Mouse (Mus musculus) ES-E14 (cell line): Measurements from ENCODE around the gene Alox5. TPM values are rescaled to one million over a fixed set of nuclear protein-coding genes. Genes with fewer than 3 reads are reported as not detected.

Experiments used
- DNase-seq: peaks from one replicate; pipeline ENCODE4 v3.0.0-alpha.2; 2013; ENCODE audit warnings: low read depth, low spot score
- H3K27ac ChIP-seq: 2 replicates; pipeline ENCODE4 v1.5.1; 2012; ENCODE audit warnings: low read depth, mild to moderate bottlenecking, low read length, moderate library complexity, mixed read lengths; ENCODE audit not compliant: poor library complexity, insufficient read depth, severe bottlenecking
- H3K36me3 ChIP-seq: 2 replicates; pipeline ENCODE4 v1.6.1; 2012; ENCODE audit warnings: mild to moderate bottlenecking, low read length, moderate library complexity, mixed read lengths; ENCODE audit not compliant: control insufficient read depth, poor library complexity, insufficient read depth, severe bottlenecking
- H3K4me1 ChIP-seq, 2 experiments: fragments of 150-350 bp in 1 of 2; sonication (generic) in 1 of 2; 2 replicates each; pipeline ENCODE4 v1.6.1; 2012; ENCODE audit warnings: low read length in 2 of 2, mild to moderate bottlenecking in 1 of 2, mixed read lengths in 1 of 2; ENCODE audit not compliant: control insufficient read depth in 2 of 2, insufficient read depth in 2 of 2, poor library complexity in 1 of 2
- H3K4me3 ChIP-seq, 2 experiments: fragments of 150-350 bp in 1 of 2; sonication (generic) in 1 of 2; 2 replicates each; pipeline ENCODE4 v1.5.1; 2012; ENCODE audit warnings: low read length in 2 of 2, low read depth in 1 of 2, mild to moderate bottlenecking in 1 of 2, mixed read lengths in 1 of 2; ENCODE audit not compliant: insufficient read depth in 1 of 2, poor library complexity in 1 of 2, severe bottlenecking in 1 of 2
- H3K9ac ChIP-seq: 2 replicates; pipeline ENCODE4 v1.6.1; 2012; ENCODE audit warnings: low read depth, mild to moderate bottlenecking, low read length, mixed read lengths; ENCODE audit not compliant: poor library complexity, insufficient read depth, severe bottlenecking
- H3K9me3 ChIP-seq: fragments of 150-350 bp; sonication (generic); 2 replicates; pipeline ENCODE4 v1.6.1; 2012; ENCODE audit warnings: low read depth, mild to moderate bottlenecking, low read length; ENCODE audit not compliant: control insufficient read depth, insufficient read depth
- CHD2 ChIP-seq: IDR thresholded peaks from 2 replicates; pipeline ENCODE4 v1.6.1; 2014; ENCODE audit warnings: mild to moderate bottlenecking, low read depth, low read length, inconsistent platforms
- HCFC1 ChIP-seq: IDR thresholded peaks from 2 replicates; pipeline ENCODE4 v1.6.1; 2012; ENCODE audit warnings: low read length, inconsistent platforms, borderline replicate concordance; ENCODE audit not compliant: insufficient read depth
- MAFK ChIP-seq: IDR thresholded peaks from 2 replicates; pipeline ENCODE4 v1.6.1; 2014; ENCODE audit warnings: mild to moderate bottlenecking, low read depth, low read length, inconsistent platforms; ENCODE audit not compliant: insufficient read depth
- ZC3H11A ChIP-seq: IDR thresholded peaks from 2 replicates; pipeline ENCODE4 v1.6.1; 2012; ENCODE audit warnings: low read depth, mild to moderate bottlenecking, inconsistent platforms, low read length, borderline replicate concordance
- ZNF384 ChIP-seq: IDR thresholded peaks from 2 replicates; pipeline ENCODE4 v1.6.1; 2012; ENCODE audit warnings: low read depth, low read length, inconsistent platforms
- in situ Hi-C, 2 experiments: fragments of 600-800 bp; cut with MboI; formaldehyde crosslinking; loops; one replicate each; pipeline ENCODE4 v1.15.1; 2025; ENCODE audit warnings: low sequenced_read_pairs in 2 of 2, inconsistent platforms in 1 of 2; ENCODE audit not compliant: unreplicated experiment in 2 of 2
- total RNA-seq: library from RNA; depleted of rRNA; stranded (reverse); fragments of 300-350 nt; gene quantifications from 2 replicates; pipeline ENCODE4 v1.2.3, GENCODE M21; 2012

Gene Alox5
- total RNA-seq, 1 experiment = 3.3 TPM

- in situ Hi-C loops = no loop called here
Observed at GRCm38 (mm10) chr6:116388068-116388467, 72.9 kb downstream of the Alox5 start.

GRCm38 (mm10) chr6:116386506-116386905 lies 74.5 kb downstream of the Alox5 start:
- H3K4me1 ChIP-seq = peaks cover 2 to 3% of the 10 kb centered on the region in 2 experiments; a peak in 3 of 4 replicates
- in situ Hi-C loops = no loop called here
- H3K9ac ChIP-seq = no peak overlapping the region
- H3K4me3 ChIP-seq = no peak overlapping the region
- no peaks in the 10 kb centered on the region for H3K9me3 ChIP-seq
- no peaks in the 10 kb centered on the region; the same call in 1 of the 2 replicates for H3K36me3 ChIP-seq
- TF ChIP-seq ZNF384 (no peak), HCFC1 (no peak), CHD2 (no peak), MAFK (no peak), ZC3H11A (no peak)
- DNase-seq = no peak
- no peak overlapping the region for H3K27ac ChIP-seq

More at GRCm38 (mm10) chr6:116388068-116388467, 72.9 kb downstream of the Alox5 start:
- Histone ChIP-seq H3K36me3 (no peaks in the 10 kb centered on the region; the same call in 1 of the 2 replicates), H3K27ac (no peak overlapping the region), H3K9ac (no peak overlapping the region), H3K4me3 (no peak overlapping the region), H3K4me1 (peaks cover 2 to 3% of the 10 kb centered on the region in 2 experiments; a peak in 3 of 4 replicates), H3K9me3 (no peaks in the 10 kb centered on the region)
- TF ChIP-seq MAFK (no peak), HCFC1 (no peak), CHD2 (no peak), ZC3H11A (no peak), ZNF384 (no peak)
- DNase-seq = no peak

DNA sequence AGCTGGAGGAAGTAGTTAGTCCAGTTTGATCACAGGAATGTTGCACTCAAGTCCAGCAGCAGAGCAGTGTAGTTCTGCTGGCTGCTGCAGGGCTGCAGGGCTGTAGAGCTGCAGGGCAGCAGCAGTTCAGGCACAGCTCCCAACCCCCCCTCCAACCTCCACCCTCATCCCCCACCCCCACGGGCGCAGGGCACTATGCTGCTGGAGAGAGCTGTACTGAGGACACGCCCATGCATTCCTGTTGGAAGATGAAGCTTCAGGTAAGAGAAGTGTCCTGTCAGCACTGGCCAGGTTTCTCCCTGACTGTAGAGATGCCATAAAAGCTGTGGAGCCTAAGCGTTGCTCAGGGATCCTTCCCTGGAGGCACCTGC lies 74.9 kb downstream of the Alox5 start:
- Histone ChIP-seq H3K9ac (no peak overlapping the region), H3K4me1 (peaks cover 2 to 3% of the 10 kb centered on the region in 2 experiments; a peak in 3 of 4 replicates), H3K27ac (no peak overlapping the region), H3K36me3 (no peaks in the 10 kb centered on the region; the same call in 1 of the 2 replicates), H3K4me3 (no peak overlapping the region), H3K9me3 (no peaks in the 10 kb centered on the region)
- TF ChIP-seq MAFK (peak; percentile 49; the same call in 1 of the 2 replicates), HCFC1 (no peak)
- DNase-seq = peak; percentile 7
- in situ Hi-C loops = no loop called here

GRCm38 (mm10) chr6:116385194-116386044 lies 75.6 kb downstream of the Alox5 start:
- DNase-seq = no peak
- Histone ChIP-seq H3K27ac (no peak overlapping the region), H3K9ac (no peak overlapping the region), H3K4me1 (peaks cover 2 to 3% of the 10 kb centered on the region in 2 experiments; a peak in 3 of 4 replicates), H3K9me3 (no peaks in the 10 kb centered on the region), H3K36me3 (no peaks in the 10 kb centered on the region; the same call in 1 of the 2 replicates), H3K4me3 (no peak overlapping the region)
- no peak for TF ChIP-seq HCFC1
- TF ChIP-seq MAFK = no peak
- TF ChIP-seq CHD2 = no peak
- TF ChIP-seq ZC3H11A = no peak
- no peak for TF ChIP-seq ZNF384
- in situ Hi-C loops = no loop called here

DNA sequence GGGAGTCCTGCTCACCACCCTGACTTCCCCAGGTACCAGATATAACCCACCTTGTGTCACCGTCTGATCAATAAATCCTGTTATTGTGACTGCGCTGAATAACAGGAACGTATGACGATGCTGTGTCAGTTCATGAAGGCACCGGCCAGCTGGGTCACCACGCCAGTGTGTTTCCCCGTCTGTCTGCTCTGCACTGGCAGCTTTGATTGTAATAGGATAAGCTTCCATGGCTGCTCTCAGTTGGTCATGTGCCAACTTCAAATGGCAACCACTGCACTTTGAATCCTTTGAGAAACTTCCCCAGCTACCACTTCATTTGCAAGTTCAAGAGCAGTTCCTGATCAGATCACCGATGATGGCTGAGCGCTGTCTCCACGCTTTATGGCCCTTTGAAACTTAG lies 77.4 kb downstream of the Alox5 start:
- Histone ChIP-seq H3K4me1 (peaks cover 2 to 3% of the 10 kb centered on the region in 2 experiments; a peak in 3 of 4 replicates), H3K9me3 (no peaks in the 10 kb centered on the region), H3K27ac (no peak overlapping the region), H3K9ac (no peak overlapping the region), H3K36me3 (no peaks in the 10 kb centered on the region; the same call in 1 of the 2 replicates), H3K4me3 (no peak overlapping the region)
- no peak for DNase-seq
- TF ChIP-seq CHD2 (no peak), ZC3H11A (no peak)
- in situ Hi-C loops = no loop called here
